9 mouse cellular contexts compared by ENCODE assay signal in the genomic region with DNA sequence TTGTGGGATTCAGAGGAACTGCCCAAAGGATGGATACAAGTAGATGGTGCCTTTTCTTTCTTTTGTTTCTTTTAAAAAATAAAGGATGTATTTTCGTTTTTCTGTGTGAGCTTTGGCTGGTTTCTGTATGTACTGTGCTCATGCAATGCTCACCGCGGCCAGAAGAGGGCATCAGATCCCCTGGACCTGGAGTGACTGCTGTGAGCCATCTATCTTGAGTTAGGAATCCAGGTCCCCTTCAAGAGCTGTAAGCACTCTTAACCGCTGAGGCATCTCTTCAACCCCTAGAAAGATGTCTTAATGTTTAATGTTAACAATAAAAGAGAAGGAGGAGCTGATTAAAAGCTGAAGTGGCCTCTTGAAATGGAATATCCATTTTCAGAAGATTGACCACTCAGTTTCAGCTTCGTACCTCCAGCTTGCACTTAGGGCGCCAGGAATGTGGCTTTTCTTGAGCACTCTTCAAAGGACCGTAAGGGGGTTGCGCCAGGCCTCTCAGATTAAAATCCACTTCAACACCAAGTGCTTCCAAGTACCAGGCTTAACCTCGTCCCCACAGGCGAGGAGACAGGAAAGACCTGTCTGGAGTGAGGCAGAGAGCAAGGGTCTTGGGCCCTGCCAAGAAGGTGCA. TPM values are rescaled to one million over a fixed set of nuclear protein-coding genes. Genes with fewer than 3 reads are reported as not detected.
DNase-seq lines count a peak whose midpoint lies in the region; ATAC-seq and TF ChIP-seq lines count a peak whose summit lies in the region.
"Had no signal": no experiment of that assay in that cellular context is flagged by ENCODE, and none has a peak within 500 bp of the region (broad histone marks: within the 10 kb centered on the region; RNA-seq: fewer than 3 reads in every experiment).

No protein-coding gene starts in this region.

- 54% methylated on average over 10 of the region's 10 CpGs for WGBS in midbrain, embryonic 11.5 days
- 47% methylated on average over 10 of the region's 10 CpGs for WGBS in midbrain, embryonic 15.5 days
- WGBS in limb, embryonic 14.5 days, result 47% methylated on average over 10 of the region's 10 CpGs

- ATAC-seq in midbrain, embryonic 11.5 days (ENCODE audit: low FRiP score), result no peak
- no peak for ATAC-seq in midbrain, embryonic 15.5 days (replicated peaks)
- ATAC-seq in frontal cortex, adult (ENCODE audit: low TSS enrichment), result peak; percentile 84
- no peak; the same call in 1 of the 2 replicates for ATAC-seq in limb, embryonic 14.5 days (ENCODE audit: low FRiP score, low read depth)

- no peak overlapping the region for H3K4me2 ChIP-seq in midbrain, embryonic 11.5 days
- no peak overlapping the region for H3K4me2 ChIP-seq in midbrain, embryonic 15.5 days
- no peak overlapping the region for H3K4me2 ChIP-seq in limb, embryonic 14.5 days (replicated peaks; ENCODE audit: low read depth, low read length, severe bottlenecking)
- H3K4me2 ChIP-seq: hindbrain, embryonic 15.5 days had no signal

- no peak overlapping the region for H3K4me3 ChIP-seq in midbrain, embryonic 11.5 days (ENCODE audit: low read depth, low read length)
- H3K4me3 ChIP-seq in midbrain, embryonic 15.5 days, result no peak overlapping the region
- no peak overlapping the region for H3K4me3 ChIP-seq in limb, embryonic 14.5 days (replicated peaks; ENCODE audit: low read length)
- H3K4me3 ChIP-seq: hindbrain, embryonic 15.5 days had no signal

- peak; percentile 97 for DNase-seq in midbrain, embryonic 11.5 days (ENCODE audit: low spot score, missing footprints)
- peak; percentile 59 for DNase-seq in c-Kit-positive CD71-positive TER-119-negative erythroid progenitor cells, embryonic 14.5 days (ENCODE audit: low read depth)
- peak; percentile 22 to 81 for DNase-seq in kidney, adult 8-10 months
- peak; percentile 58 for DNase-seq in limb, embryonic 14.5 days (ENCODE audit: low spot score)
- DNase-seq in ovary, adult 18-20 months (ENCODE audit: low spot score), result peak; percentile 45
- DNase-seq in thymus, postnatal 25 days, result peak; percentile 83

- no peak for TF ChIP-seq POLR2A in limb, embryonic 14.5 days (IDR thresholded peaks at IDR 0.05; ENCODE audit: borderline replicate concordance, extremely low read depth, insufficient read depth, insufficient read length)

- no peaks in the 10 kb centered on the region for H3K36me3 ChIP-seq in midbrain, embryonic 11.5 days (ENCODE audit: control insufficient read depth, insufficient read depth, low read length)
- H3K36me3 ChIP-seq in midbrain, embryonic 15.5 days (replicated peaks), result no peaks in the 10 kb centered on the region
- H3K36me3 ChIP-seq in limb, embryonic 14.5 days (ENCODE audit: control insufficient read depth, insufficient read depth, low read length), result no peaks in the 10 kb centered on the region
- H3K36me3 ChIP-seq: hindbrain, embryonic 15.5 days had no signal

- H3K4me1 ChIP-seq in midbrain, embryonic 11.5 days (ENCODE audit: control insufficient read depth, insufficient read depth, low read length), result no peaks in the 10 kb centered on the region; the same call in 1 of the 2 replicates
- no peaks in the 10 kb centered on the region for H3K4me1 ChIP-seq in midbrain, embryonic 15.5 days
- peaks cover 5% of the 10 kb centered on the region; the same call in 1 of the 2 replicates for H3K4me1 ChIP-seq in limb, embryonic 14.5 days (ENCODE audit: control insufficient read depth, insufficient read depth, low read length)
- H3K4me1 ChIP-seq: hindbrain, embryonic 15.5 days had no signal

- no peak overlapping the region for H3K27ac ChIP-seq in midbrain, embryonic 11.5 days (ENCODE audit: low read depth, low read length)
- H3K27ac ChIP-seq in midbrain, embryonic 15.5 days, result no peak overlapping the region
- no peak overlapping the region for H3K27ac ChIP-seq in limb, embryonic 14.5 days (replicated peaks; ENCODE audit: low read depth, low read length)
- H3K27ac ChIP-seq: hindbrain, embryonic 15.5 days had no signal

- no peak overlapping the region for H3K9ac ChIP-seq in midbrain, embryonic 11.5 days (ENCODE audit: low read length)
- no peak overlapping the region for H3K9ac ChIP-seq in midbrain, embryonic 15.5 days
- no peak overlapping the region for H3K9ac ChIP-seq in limb, embryonic 14.5 days (ENCODE audit: low read depth, low read length, severe bottlenecking)
- H3K9ac ChIP-seq: hindbrain, embryonic 15.5 days had no signal

- no peaks in the 10 kb centered on the region for H3K9me3 ChIP-seq in midbrain, embryonic 11.5 days (ENCODE audit: control insufficient read depth, low read length)
- no peaks in the 10 kb centered on the region for H3K9me3 ChIP-seq in midbrain, embryonic 15.5 days
- no peaks in the 10 kb centered on the region for H3K9me3 ChIP-seq in limb, embryonic 14.5 days (ENCODE audit: control insufficient read depth, low read length)
- H3K9me3 ChIP-seq: hindbrain, embryonic 15.5 days had no signal

- no peaks in the 10 kb centered on the region for H3K27me3 ChIP-seq in midbrain, embryonic 11.5 days (ENCODE audit: control insufficient read depth, insufficient read depth, low read length)
- peaks cover 5% of the 10 kb centered on the region; the same call in 1 of the 2 replicates for H3K27me3 ChIP-seq in midbrain, embryonic 15.5 days (replicated peaks)
- H3K27me3 ChIP-seq in limb, embryonic 14.5 days (ENCODE audit: control insufficient read depth, insufficient read depth, low read length), result no peaks in the 10 kb centered on the region

RNA-seq across cellular contexts. Expression of a gene that starts 5.9 kb away (rescaled TPM):
- 1.8 and 2.1 TPM in 2 replicates for polyA plus RNA-seq in midbrain, embryonic 11.5 days (2014; fragmentation: Nextera tagmentation; extraction: Ambion mirVana)
- 4.1 and 4.3 TPM in 2 replicates for polyA plus RNA-seq in midbrain, embryonic 15.5 days (2015; fragmentation: Nextera tagmentation; extraction: Ambion mirVana)
- 7.9 and 8.9 TPM in 2 replicates for polyA plus RNA-seq in limb, embryonic 14.5 days (2012; rRNA removed)
- polyA plus RNA-seq in limb, embryonic 14.5 days (2014; fragmentation: Nextera tagmentation; extraction: Ambion mirVana), result 7.3 and 7.8 TPM in 2 replicates

Comparison
In these comparisons a context has a peak if more than half of its experiments do, and no peak if none do; other contexts are left out.
1. DNase-seq: peak in every context shown above with its lines; median percentile 97 in midbrain, embryonic 11.5 days; 83 in thymus, postnatal 25 days; 59 in c-Kit-positive CD71-positive TER-119-negative erythroid progenitor cells, embryonic 14.5 days; 58 in limb, embryonic 14.5 days; 52 in kidney, adult 8-10 months; 45 in ovary, adult 18-20 months.